Mouse (Mus musculus): Measurements from ENCODE around the gene Prkce.

DNA sequence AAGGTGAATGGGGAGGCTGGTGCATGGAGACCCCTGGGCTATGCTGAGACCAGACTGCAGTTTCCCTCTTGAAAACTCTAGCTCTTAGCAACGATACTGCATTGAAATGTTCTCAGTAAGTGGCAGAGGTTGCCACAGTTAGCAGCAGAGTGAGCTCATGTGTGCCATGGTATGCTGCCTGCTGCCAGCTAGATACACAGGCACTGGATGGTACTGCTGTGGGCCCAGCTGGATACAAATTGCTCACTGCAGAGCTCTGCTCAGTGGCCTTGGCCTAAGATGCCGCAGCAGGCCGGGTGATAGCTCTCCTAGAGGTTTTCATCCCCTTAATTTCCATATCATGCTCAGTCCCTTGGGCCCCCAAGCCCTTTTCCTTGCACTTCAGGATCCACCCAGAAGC, 471.7 kb downstream of the Prkce start:
- TF ChIP-seq MYOG (IDR thresholded peaks at IDR 0.05; ENCODE audit: control insufficient read depth in 1 of 3, insufficient read depth in 1 of 3, insufficient read length in 2 of 3, low read depth in 2 of 3) (no peak), POLR2A (IDR thresholded peaks at IDR 0.05; ENCODE audit: insufficient read length, low read depth) (no peak), POLR2AphosphoS2 (IDR thresholded peaks at IDR 0.05; ENCODE audit: insufficient read length, low read depth) (no peak), USF1 (IDR thresholded peaks at IDR 0.05; ENCODE audit: low read depth) (no peak), CEBPB (IDR thresholded peaks at IDR 0.05; ENCODE audit: insufficient read depth, poor library complexity, severe bottlenecking) (no peak)
